Mouse (Mus musculus) heart, embryonic 13.5 days (tissue): ENCODE measurements at regions not wholly inside any gene's neighbourhood (a gene's known extent, or its start where the extent isn't known, plus 50 kb on each side); places are given as distances from the start of the nearest gene placed in this dataset.

Experiments used
- ATAC-seq: fragments of 200-750 bp; cut with Nextera tagmentation; 2 replicates; pipeline ENCODE4 v1.8.0; 2017; ENCODE audit warnings: moderate TSS enrichment; ENCODE audit not compliant: insufficient number of reproducible peaks, low FRiP score, low TSS enrichment; ENCODE audit errors: extremely low read depth
- H3K27ac ChIP-seq: fragments of 300-500 bp; sonication (generic); replicated peaks from 2 replicates; pipeline ENCODE4 v1.5.1; 2015; ENCODE audit warnings: moderate library complexity, mild to moderate bottlenecking, inconsistent platforms
- H3K27me3 ChIP-seq: fragments of 300-500 bp; sonication (generic); replicated peaks from 2 replicates; pipeline ENCODE4 v1.6.1; 2015; ENCODE audit warnings: mild to moderate bottlenecking, inconsistent platforms
- H3K36me3 ChIP-seq: fragments of 300-500 bp; sonication (generic); 2 replicates; pipeline ENCODE4 v1.6.1; 2015; ENCODE audit warnings: mild to moderate bottlenecking, inconsistent platforms
- H3K4me1 ChIP-seq: fragments of 300-500 bp; sonication (generic); 2 replicates; pipeline ENCODE4 v1.6.1; 2015; ENCODE audit warnings: inconsistent platforms
- H3K4me2 ChIP-seq: fragments of 300-500 bp; sonication (generic); 2 replicates; pipeline ENCODE4 v1.6.1; 2015; ENCODE audit warnings: inconsistent platforms, mild to moderate bottlenecking, moderate library complexity
- H3K4me3 ChIP-seq: fragments of 300-500 bp; sonication (generic); 2 replicates; pipeline ENCODE4 v1.5.1; 2015; ENCODE audit warnings: moderate library complexity, mild to moderate bottlenecking, inconsistent platforms
- H3K9ac ChIP-seq: fragments of 300-500 bp; sonication (generic); 2 replicates; pipeline ENCODE4 v1.6.1; 2015; ENCODE audit warnings: inconsistent platforms, mild to moderate bottlenecking, moderate library complexity
- H3K9me3 ChIP-seq: fragments of 300-500 bp; sonication (generic); 2 replicates; pipeline ENCODE4 v1.6.1; 2016; ENCODE audit warnings: inconsistent platforms
- WGBS: fragments of 180-500 bp; shearing (Covaris S2); methylation state at CpG from one replicate; pipeline ENCODE4 v1.1.7; 2015; ENCODE audit warnings: mixed read lengths; 5-methylcytosine and 5-hydroxymethylcytosine counted together

- no peaks in the 10 kb centered on the region for H3K36me3 ChIP-seq
- no peak overlapping the region for H3K27ac ChIP-seq
- H3K27me3 ChIP-seq, result no peaks in the 10 kb centered on the region
- no peaks in the 10 kb centered on the region for H3K9me3 ChIP-seq
- no peak overlapping the region for H3K4me3 ChIP-seq
- H3K4me1 ChIP-seq, result peaks cover 5% of the 10 kb centered on the region
- WGBS, result 58% methylated on average over 3 of the region's 3 CpGs
- no peak overlapping the region for H3K9ac ChIP-seq
- H3K4me2 ChIP-seq, result no peak overlapping the region
- ATAC-seq, result no peak
Observed at GRCm38 (mm10) chr3:157748395-157749037, 176.4 kb downstream of the Cth start.

- no peak overlapping the region for H3K27ac ChIP-seq
- peaks cover 12% of the 10 kb centered on the region for H3K4me1 ChIP-seq
- H3K9me3 ChIP-seq, result no peaks in the 10 kb centered on the region
- no peak overlapping the region for H3K4me3 ChIP-seq
- no peak overlapping the region for H3K4me2 ChIP-seq
- H3K27me3 ChIP-seq, result no peaks in the 10 kb centered on the region
- H3K36me3 ChIP-seq, result no peaks in the 10 kb centered on the region
- 67% methylated on average over 1 of the region's 1 CpGs for WGBS
- no peak for ATAC-seq
- no peak overlapping the region for H3K9ac ChIP-seq
Observed at GRCm38 (mm10) chr3:157743000-157743399, 176.3 kb downstream of the Ptger3 start.

GRCm38 (mm10) chr3:157739628-157740294 is 173.1 kb downstream of the Ptger3 start:
- H3K9ac ChIP-seq, result no peak overlapping the region
- peaks cover 12% of the 10 kb centered on the region for H3K4me1 ChIP-seq
- H3K4me3 ChIP-seq, result no peak overlapping the region
- H3K4me2 ChIP-seq, result no peak overlapping the region
- no peaks in the 10 kb centered on the region for H3K27me3 ChIP-seq
- WGBS, result 47% methylated on average over 1 of the region's 1 CpGs
- H3K9me3 ChIP-seq, result no peaks in the 10 kb centered on the region
- H3K36me3 ChIP-seq, result no peaks in the 10 kb centered on the region
- no peak overlapping the region for H3K27ac ChIP-seq
- ATAC-seq, result no peak

GRCm38 (mm10) chr3:157732136-157732940 is 165.6 kb downstream of the Ptger3 start:
- no peak overlapping the region for H3K4me2 ChIP-seq
- 70% methylated on average over 4 of the region's 4 CpGs for WGBS
- no peak for ATAC-seq
- no peaks in the 10 kb centered on the region for H3K4me1 ChIP-seq
- H3K9ac ChIP-seq, result no peak overlapping the region
- no peak overlapping the region for H3K4me3 ChIP-seq
- no peaks in the 10 kb centered on the region for H3K27me3 ChIP-seq
- H3K36me3 ChIP-seq, result no peaks in the 10 kb centered on the region
- no peaks in the 10 kb centered on the region for H3K9me3 ChIP-seq
- H3K27ac ChIP-seq, result no peak overlapping the region

GRCm38 (mm10) chr3:157729711-157730367 is 163.1 kb downstream of the Ptger3 start:
- no peaks in the 10 kb centered on the region for H3K36me3 ChIP-seq
- WGBS, result 60% methylated on average over 1 of the region's 1 CpGs
- no peak for ATAC-seq
- no peaks in the 10 kb centered on the region for H3K9me3 ChIP-seq
- H3K27me3 ChIP-seq, result no peaks in the 10 kb centered on the region
- no peaks in the 10 kb centered on the region for H3K4me1 ChIP-seq
- no peak overlapping the region for H3K9ac ChIP-seq
- no peak overlapping the region for H3K27ac ChIP-seq
- no peak overlapping the region for H3K4me3 ChIP-seq
- H3K4me2 ChIP-seq, result no peak overlapping the region

GRCm38 (mm10) chr3:157724542-157724941 is 157.8 kb downstream of the Ptger3 start:
- H3K27ac ChIP-seq, result no peak overlapping the region
- H3K9ac ChIP-seq, result no peak overlapping the region
- H3K36me3 ChIP-seq, result no peaks in the 10 kb centered on the region
- H3K4me2 ChIP-seq, result no peak overlapping the region
- no peaks in the 10 kb centered on the region for H3K9me3 ChIP-seq
- no peak overlapping the region for H3K4me3 ChIP-seq
- WGBS, result 57% methylated on average over 1 of the region's 1 CpGs
- ATAC-seq, result no peak
- H3K27me3 ChIP-seq, result no peaks in the 10 kb centered on the region
- peaks cover under 1% of the 10 kb centered on the region; the same call in 1 of the 2 replicates for H3K4me1 ChIP-seq

GRCm38 (mm10) chr3:157723184-157723583 is 156.5 kb downstream of the Ptger3 start:
- Histone ChIP-seq H3K36me3 (no peaks in the 10 kb centered on the region), H3K27ac (no peak overlapping the region), H3K9me3 (no peaks in the 10 kb centered on the region), H3K4me1 (peaks cover 3% of the 10 kb centered on the region; the same call in 1 of the 2 replicates), H3K4me2 (no peak overlapping the region), H3K4me3 (no peak overlapping the region), H3K27me3 (peaks cover 6% of the 10 kb centered on the region; the same call in 1 of the 2 replicates), H3K9ac (no peak overlapping the region)
- WGBS, result 65% methylated on average over 5 of the region's 5 CpGs
- no peak for ATAC-seq

- no peaks in the 10 kb centered on the region for H3K36me3 ChIP-seq
- no peak for ATAC-seq
- peaks cover 8% of the 10 kb centered on the region; the same call in 1 of the 2 replicates for H3K27me3 ChIP-seq
- peaks cover 6% of the 10 kb centered on the region; the same call in 1 of the 2 replicates for H3K4me1 ChIP-seq
- WGBS, result 15% methylated on average over 7 of the region's 7 CpGs
- H3K27ac ChIP-seq, result no peak overlapping the region
- no peaks in the 10 kb centered on the region for H3K9me3 ChIP-seq
- no peak overlapping the region for H3K4me2 ChIP-seq
- H3K9ac ChIP-seq, result no peak overlapping the region
- H3K4me3 ChIP-seq, result no peak overlapping the region
Observed at GRCm38 (mm10) chr3:157717313-157717921, 150.7 kb downstream of the Ptger3 start.

GRCm38 (mm10) chr3:157714023-157714422 is 147.3 kb downstream of the Ptger3 start:
- Histone ChIP-seq H3K4me3 (no peak overlapping the region), H3K9ac (no peak overlapping the region), H3K4me1 (0 out of 2 replicates have a peak, but pooled peaks cover 3% of the 10 kb centered on the region), H3K4me2 (no peak overlapping the region), H3K36me3 (no peaks in the 10 kb centered on the region), H3K27me3 (peaks cover 8% of the 10 kb centered on the region; the same call in 1 of the 2 replicates), H3K27ac (no peak overlapping the region), H3K9me3 (no peaks in the 10 kb centered on the region)
- ATAC-seq, result no peak
- whole genome bisulfite sequencing, result 63% methylated on average over 3 of the region's 3 CpGs

GRCm38 (mm10) chr3:157710790-157711381 is 144.2 kb downstream of the Ptger3 start:
- Histone ChIP-seq H3K36me3 (no peaks in the 10 kb centered on the region), H3K27ac (no peak overlapping the region), H3K4me2 (no peak overlapping the region), H3K9me3 (no peaks in the 10 kb centered on the region), H3K4me3 (no peak overlapping the region), H3K27me3 (no peaks in the 10 kb centered on the region), H3K9ac (no peak overlapping the region), H3K4me1 (0 out of 2 replicates have a peak, but pooled peaks cover 3% of the 10 kb centered on the region)
- ATAC-seq, result no peak
- 55% methylated on average over 1 of the region's 1 CpGs for WGBS
